Mouse (Mus musculus) myocyte (in vitro differentiated cells): ENCODE measurements around the gene Wdfy3. TPM values are rescaled to one million over a fixed set of nuclear protein-coding genes. Genes with fewer than 3 reads are reported as not detected.

ENCODE experiments used
- H3K27me3 ChIP-seq: one replicate; pipeline ENCODE4 v1.6.1; 2011; ENCODE audit not compliant: control insufficient read depth, insufficient read depth, insufficient read length
- H3K36me3 ChIP-seq: one replicate; pipeline ENCODE4 v1.6.1; 2011; ENCODE audit not compliant: control insufficient read depth, insufficient read depth
- H3K4me2 ChIP-seq: one replicate; pipeline ENCODE4 v1.6.1; 2011; ENCODE audit warnings: low read depth, control low read depth
- H3K4me3 ChIP-seq: one replicate; pipeline ENCODE4 v1.5.1; 2011; ENCODE audit warnings: mild to moderate bottlenecking, control low read depth, moderate library complexity
- H3K79me2 ChIP-seq: one replicate; pipeline ENCODE4 v1.6.1; 2011; ENCODE audit not compliant: control insufficient read depth, insufficient read depth
- H3ac ChIP-seq: one replicate; pipeline ENCODE4 v1.6.1; 2011; ENCODE audit not compliant: control insufficient read depth, insufficient read length
- CEBPB ChIP-seq: IDR thresholded peaks from 2 replicates; pipeline ENCODE4 v1.6.1; 2011; ENCODE audit warnings: mild to moderate bottlenecking, moderate library complexity; ENCODE audit not compliant: poor library complexity, insufficient read depth, severe bottlenecking
- E2F4 ChIP-seq: IDR thresholded peaks from one replicate; pipeline ENCODE4 v1.6.1; 2011; ENCODE audit warnings: mild to moderate bottlenecking, control low read depth, moderate library complexity; ENCODE audit not compliant: insufficient read depth
- MAX ChIP-seq: IDR thresholded peaks from one replicate; pipeline ENCODE4 v1.6.1; 2011; ENCODE audit warnings: low read depth, mild to moderate bottlenecking, control low read depth
- MYOD1 ChIP-seq, 3 experiments: IDR thresholded peaks; one replicate each; pipeline ENCODE4 v1.6.1; 2011; ENCODE audit warnings: control low read depth in 2 of 3, low read depth in 2 of 3, mild to moderate bottlenecking in 2 of 3, moderate library complexity in 1 of 3; ENCODE audit not compliant: insufficient read length in 2 of 3, control insufficient read depth in 1 of 3
- MYOG ChIP-seq, 3 experiments: IDR thresholded peaks; one replicate each; pipeline ENCODE4 v1.6.1; 2011; ENCODE audit warnings: control low read depth in 2 of 3, low read depth in 2 of 3, mild to moderate bottlenecking in 2 of 3; ENCODE audit not compliant: insufficient read length in 2 of 3, control insufficient read depth in 1 of 3, insufficient read depth in 1 of 3
- POLR2A ChIP-seq: IDR thresholded peaks from one replicate; pipeline ENCODE4 v1.6.1; 2011; ENCODE audit warnings: low read depth, mild to moderate bottlenecking, control low read depth, moderate library complexity; ENCODE audit not compliant: insufficient read length
- POLR2AphosphoS2 ChIP-seq: IDR thresholded peaks from one replicate; pipeline ENCODE4 v1.6.1; 2011; ENCODE audit warnings: low read depth, control low read depth; ENCODE audit not compliant: insufficient read length
- REST ChIP-seq: IDR thresholded peaks from one replicate; pipeline ENCODE4 v1.6.1; 2011; ENCODE audit warnings: mild to moderate bottlenecking, control low read depth, moderate library complexity; ENCODE audit not compliant: insufficient read depth, insufficient read length
- SRF ChIP-seq: IDR thresholded peaks from one replicate; pipeline ENCODE4 v1.6.1; 2011; ENCODE audit warnings: low read depth; ENCODE audit not compliant: control insufficient read depth, insufficient read length
- TCF12 ChIP-seq: IDR thresholded peaks from one replicate; pipeline ENCODE4 v1.6.1; 2011; ENCODE audit warnings: mild to moderate bottlenecking, control low read depth; ENCODE audit not compliant: poor library complexity, insufficient read depth, severe bottlenecking
- TCF3 ChIP-seq: IDR thresholded peaks from one replicate; pipeline ENCODE4 v1.6.1; 2011; ENCODE audit warnings: low read depth, control low read depth; ENCODE audit not compliant: insufficient read length
- USF1 ChIP-seq: IDR thresholded peaks from one replicate; pipeline ENCODE4 v1.6.1; 2011; ENCODE audit warnings: low read depth, mild to moderate bottlenecking, control low read depth, moderate library complexity
- polyA plus RNA-seq: library from polyadenylated mRNA; unstranded; fragments of >200 nt; fragmentation: generic; extraction: Trizol; gene quantifications from one replicate; pipeline ENCODE4 v1.2.1, GENCODE M21; 2012; ENCODE audit warnings: missing spikeins

The Wdfy3 gene
- polyA plus RNA-seq, 1 experiment = 9.5 TPM

GRCm38 (mm10) chr5:101995451-101995995 is 74.2 kb downstream of the Wdfy3 start:
- Histone ChIP-seq H3K4me2 (no peak overlapping the region), H3K27me3 (no peaks in the 10 kb centered on the region), H3K36me3 (no peaks in the 10 kb centered on the region), H3ac (no peak overlapping the region), H3K4me3 (no peak overlapping the region), H3K79me2 (peaks cover 33% of the 10 kb centered on the region)
- TF ChIP-seq TCF3 (no peak), MYOG (IDR thresholded peaks at IDR 0.05; ENCODE audit: control insufficient read depth in 1 of 3, insufficient read depth in 1 of 3, insufficient read length in 2 of 3, low read depth in 2 of 3) (no peak), SRF (no peak), MYOD1 (IDR thresholded peaks at IDR 0.05; ENCODE audit: control insufficient read depth in 1 of 3, insufficient read length in 2 of 3, low read depth in 2 of 3) (no peak), REST (no peak), POLR2AphosphoS2 (no peak), USF1 (no peak), CEBPB (no peak)

- Histone ChIP-seq H3K4me2 (no peak overlapping the region), H3K36me3 (no peaks in the 10 kb centered on the region), H3K4me3 (no peak overlapping the region), H3K27me3 (no peaks in the 10 kb centered on the region), H3ac (no peak overlapping the region), H3K79me2 (peaks cover 26% of the 10 kb centered on the region)
- TF ChIP-seq TCF12 (no peak), POLR2A (no peak), USF1 (no peak), MYOG (IDR thresholded peaks at IDR 0.05; ENCODE audit: control insufficient read depth in 1 of 3, insufficient read depth in 1 of 3, insufficient read length in 2 of 3, low read depth in 2 of 3) (no peak), MYOD1 (IDR thresholded peaks at IDR 0.05; ENCODE audit: control insufficient read depth in 1 of 3, insufficient read length in 2 of 3, low read depth in 2 of 3) (no peak)
Observed at GRCm38 (mm10) chr5:101993996-101994395, 75.7 kb downstream of the Wdfy3 start.

- peaks cover 23% of the 10 kb centered on the region for H3K79me2 ChIP-seq
- no peak for TF ChIP-seq SRF
- no peak for TF ChIP-seq MYOD1 (IDR thresholded peaks at IDR 0.05; ENCODE audit: control insufficient read depth in 1 of 3, insufficient read length in 2 of 3, low read depth in 2 of 3)
- H3ac ChIP-seq = no peak overlapping the region
- no peak overlapping the region for H3K4me3 ChIP-seq
- H3K4me2 ChIP-seq = no peak overlapping the region
- H3K27me3 ChIP-seq = no peaks in the 10 kb centered on the region
- H3K36me3 ChIP-seq = no peaks in the 10 kb centered on the region
Observed at GRCm38 (mm10) chr5:101992969-101993670, 76.6 kb downstream of the Wdfy3 start.

GRCm38 (mm10) chr5:101990298-101990845 is 79.3 kb downstream of the Wdfy3 start:
- H3K36me3 ChIP-seq = no peaks in the 10 kb centered on the region
- H3K4me2 ChIP-seq = no peak overlapping the region
- H3K27me3 ChIP-seq = no peaks in the 10 kb centered on the region
- TF ChIP-seq E2F4 (no peak), TCF3 (no peak), SRF (no peak), POLR2A (no peak), MYOD1 (IDR thresholded peaks at IDR 0.05; ENCODE audit: control insufficient read depth in 1 of 3, insufficient read length in 2 of 3, low read depth in 2 of 3) (no peak), USF1 (no peak), MYOG (IDR thresholded peaks at IDR 0.05; ENCODE audit: control insufficient read depth in 1 of 3, insufficient read depth in 1 of 3, insufficient read length in 2 of 3, low read depth in 2 of 3) (no peak), CEBPB (no peak), MAX (no peak), POLR2AphosphoS2 (no peak)
- peaks cover 20% of the 10 kb centered on the region for H3K79me2 ChIP-seq
- H3ac ChIP-seq = no peak overlapping the region
- no peak overlapping the region for H3K4me3 ChIP-seq

GRCm38 (mm10) chr5:101988476-101988875 is 81.2 kb downstream of the Wdfy3 start:
- Histone ChIP-seq H3K4me2 (no peak overlapping the region), H3K36me3 (no peaks in the 10 kb centered on the region)
- TF ChIP-seq USF1 = no peak
- no peak for TF ChIP-seq SRF
- TF ChIP-seq E2F4 = no peak
- no peak for TF ChIP-seq MYOG (IDR thresholded peaks at IDR 0.05; ENCODE audit: control insufficient read depth in 1 of 3, insufficient read depth in 1 of 3, insufficient read length in 2 of 3, low read depth in 2 of 3)
- no peak for TF ChIP-seq MAX
- no peak for TF ChIP-seq POLR2AphosphoS2
- no peak for TF ChIP-seq CEBPB
- TF ChIP-seq MYOD1 (IDR thresholded peaks at IDR 0.05; ENCODE audit: control insufficient read depth in 1 of 3, insufficient read length in 2 of 3, low read depth in 2 of 3) = no peak

More at GRCm38 (mm10) chr5:101988476-101988875, 81.2 kb downstream of the Wdfy3 start:
- H3K27me3 ChIP-seq = no peaks in the 10 kb centered on the region
- no peak overlapping the region for H3ac ChIP-seq
- H3K79me2 ChIP-seq = peaks cover 15% of the 10 kb centered on the region
- H3K4me3 ChIP-seq = no peak overlapping the region
